Mouse (Mus musculus) hindbrain, embryonic 16.5 days (tissue): ENCODE measurements around the gene Pafah2. TPM values are rescaled to one million over a fixed set of nuclear protein-coding genes. Genes with fewer than 3 reads are reported as not detected.

ENCODE experiments used
- ATAC-seq: fragments of 200-750 bp; cut with Nextera tagmentation; 2 replicates; pipeline ENCODE4 v1.8.0; 2017; ENCODE audit warnings: moderate TSS enrichment, moderate library complexity
- H3K27ac ChIP-seq: fragments of 300-500 bp; sonication (generic); 2 replicates; pipeline ENCODE4 v1.5.1; 2014; ENCODE audit warnings: low read depth, mild to moderate bottlenecking, control low read depth, low read length, moderate library complexity
- H3K27me3 ChIP-seq: fragments of 300-500 bp; sonication (generic); replicated peaks from 2 replicates; pipeline ENCODE4 v1.6.1; 2014; ENCODE audit warnings: low read length; ENCODE audit not compliant: control insufficient read depth, insufficient read depth
- H3K36me3 ChIP-seq: fragments of 300-500 bp; sonication (generic); 2 replicates; pipeline ENCODE4 v1.6.1; 2014; ENCODE audit warnings: mild to moderate bottlenecking, low read length, moderate library complexity, mixed read lengths; ENCODE audit not compliant: control insufficient read depth, insufficient read depth
- H3K4me1 ChIP-seq: fragments of 300-500 bp; sonication (generic); 2 replicates; pipeline ENCODE4 v1.6.1; 2014; ENCODE audit warnings: low read depth, low read length; ENCODE audit not compliant: control insufficient read depth, insufficient read depth
- H3K4me2 ChIP-seq: fragments of 300-500 bp; sonication (generic); 2 replicates; pipeline ENCODE4 v1.6.1; 2014; ENCODE audit warnings: mild to moderate bottlenecking, low read length, control low read depth, moderate library complexity
- H3K4me3 ChIP-seq: fragments of 300-500 bp; sonication (generic); 2 replicates; pipeline ENCODE4 v1.5.1; 2014; ENCODE audit warnings: mild to moderate bottlenecking, low read length, control low read depth, moderate library complexity
- H3K9ac ChIP-seq: fragments of 300-500 bp; sonication (generic); 2 replicates; pipeline ENCODE4 v1.6.1; 2014; ENCODE audit warnings: low read depth, mild to moderate bottlenecking, control low read depth, low read length, moderate library complexity
- H3K9me3 ChIP-seq: fragments of 300-500 bp; sonication (generic); 2 replicates; pipeline ENCODE4 v1.6.1; 2014; ENCODE audit warnings: mild to moderate bottlenecking, low read length, moderate library complexity; ENCODE audit not compliant: control insufficient read depth
- WGBS: fragments of 180-500 bp; shearing (Covaris S2); extraction: QIAGEN DNeasy Blood & Tissue Kit; methylation state at CpG from one replicate; pipeline ENCODE4 v1.1.7; 2014; 5-methylcytosine and 5-hydroxymethylcytosine counted together
- polyA plus RNA-seq: library from polyadenylated mRNA; unstranded; fragments of >200 nt; fragmentation: Nextera tagmentation; extraction: Ambion mirVana; gene quantifications from 2 replicates; pipeline ENCODE4 v1.2.1, GENCODE M21; 2015

The Pafah2 gene
- polyA plus RNA-seq, 1 experiment from 2014 or later, result 7.8 TPM

DNA sequence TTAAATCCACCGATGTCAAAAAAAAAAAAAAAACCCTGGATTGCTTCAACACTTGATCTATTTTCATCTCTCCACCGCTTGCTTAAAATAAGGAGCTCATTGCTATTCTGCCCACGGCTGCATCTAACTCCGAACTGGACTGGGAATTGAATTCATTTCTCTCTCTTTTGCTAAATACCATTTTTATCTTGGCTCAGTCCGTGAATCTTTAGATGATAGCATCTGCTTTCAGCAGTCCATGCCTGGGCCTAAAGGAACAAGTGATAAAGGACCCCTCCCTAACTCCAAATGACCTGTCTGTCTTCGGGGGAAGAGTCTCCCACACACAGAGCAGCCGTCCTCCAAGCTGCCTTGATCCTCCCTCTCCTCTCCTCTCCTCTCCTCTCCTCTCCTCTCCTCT is 48.8 kb downstream of the Pafah2 start:
- ATAC-seq, result no peak
- no peak overlapping the region for H3K4me2 ChIP-seq
- peaks cover 11% of the 10 kb centered on the region for H3K4me1 ChIP-seq
- H3K27ac ChIP-seq, result peak overlapping the region; percentile 27; the same call in 1 of the 2 replicates
- H3K27me3 ChIP-seq, result no peaks in the 10 kb centered on the region
- H3K9me3 ChIP-seq, result no peaks in the 10 kb centered on the region
- WGBS, result 34% methylated on average over 7 of the region's 7 CpGs
- no peaks in the 10 kb centered on the region for H3K36me3 ChIP-seq
- H3K4me3 ChIP-seq, result no peak overlapping the region
- no peak overlapping the region for H3K9ac ChIP-seq

GRCm38 (mm10) chr4:134445489-134445888 is 49.4 kb downstream of the Pafah2 start:
- H3K36me3 ChIP-seq, result no peaks in the 10 kb centered on the region
- no peak overlapping the region for H3K4me2 ChIP-seq
- peaks cover 17% of the 10 kb centered on the region for H3K4me1 ChIP-seq
- H3K9me3 ChIP-seq, result no peaks in the 10 kb centered on the region
- H3K27ac ChIP-seq, result 0 out of 2 replicates have a peak overlapping the region, but pooled peaks have one; percentile 3
- 41% methylated on average over 1 of the region's 1 CpGs for WGBS
- no peak for ATAC-seq
- no peak overlapping the region for H3K4me3 ChIP-seq
- no peak overlapping the region for H3K9ac ChIP-seq
- H3K27me3 ChIP-seq, result no peaks in the 10 kb centered on the region

DNA sequence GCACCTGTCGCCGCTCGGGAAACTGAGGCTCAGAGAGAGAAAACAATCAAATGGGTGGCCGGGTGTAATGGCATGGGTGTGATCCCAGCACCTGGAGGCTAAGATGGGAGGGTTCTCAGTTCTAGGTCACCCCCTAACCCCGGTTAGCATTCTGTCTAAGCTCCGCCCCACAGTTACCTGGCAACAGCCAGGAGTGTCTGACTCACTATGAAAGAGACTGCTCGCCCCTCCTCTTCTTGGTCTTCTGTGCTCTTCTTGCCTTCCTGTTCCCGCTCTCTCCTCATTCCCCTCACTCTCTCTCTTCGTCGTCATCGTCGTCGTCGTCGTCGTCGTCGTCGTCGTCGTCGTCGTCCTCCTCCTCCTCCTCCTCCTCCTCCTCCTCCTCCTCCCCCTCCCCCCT is 51.8 kb downstream of the Pafah2 start:
- WGBS, result 40% methylated on average over 23 of the region's 23 CpGs
- Histone ChIP-seq H3K27me3 (no peaks in the 10 kb centered on the region), H3K4me2 (no peak overlapping the region; the same call in 1 of the 2 replicates), H3K36me3 (no peaks in the 10 kb centered on the region), H3K27ac (no peak overlapping the region), H3K9me3 (no peaks in the 10 kb centered on the region), H3K9ac (no peak overlapping the region), H3K4me3 (no peak overlapping the region), H3K4me1 (peaks cover 26% of the 10 kb centered on the region)
- ATAC-seq, result no peak

DNA sequence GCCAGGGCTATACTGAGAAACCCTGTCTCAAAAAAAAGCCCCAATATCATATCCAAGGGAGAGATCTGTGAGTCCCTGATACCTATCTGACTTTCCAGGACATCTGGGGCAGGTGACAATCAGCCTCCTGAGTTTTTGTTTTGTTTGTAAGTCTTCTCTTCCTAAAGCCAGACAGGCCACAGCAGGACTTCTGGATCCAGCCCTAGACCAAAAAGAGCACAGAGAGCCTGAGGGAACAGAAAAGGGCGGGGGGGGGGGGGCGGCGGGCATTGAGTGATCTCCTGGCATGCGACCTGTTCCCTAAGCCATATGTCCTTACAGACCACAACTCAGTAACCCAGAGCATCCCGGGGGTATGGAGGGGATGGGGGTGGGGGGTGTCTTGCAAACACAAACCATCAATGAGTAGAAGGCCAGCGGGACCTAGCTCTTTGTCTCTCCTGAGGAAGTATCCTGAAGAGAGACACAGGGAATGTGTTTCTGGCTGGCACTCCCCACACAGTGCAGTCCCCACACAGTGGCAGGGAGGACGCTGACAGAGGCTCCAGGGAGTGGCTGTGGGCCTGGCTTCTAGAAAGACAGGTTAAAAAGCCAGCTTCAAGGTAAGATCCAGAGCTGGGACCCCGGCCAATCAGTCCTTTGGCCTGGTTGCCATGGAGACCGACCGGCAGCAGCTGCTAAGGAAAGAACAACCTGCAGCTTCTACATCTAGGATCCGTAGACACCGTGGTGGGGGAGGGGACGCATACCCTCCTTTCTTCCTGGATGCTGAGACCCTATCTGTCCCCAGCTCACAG is 53.7 kb downstream of the Pafah2 start:
- Histone ChIP-seq H3K4me3 (no peak overlapping the region), H3K4me2 (peak overlapping the region; percentile 28), H3K36me3 (no peaks in the 10 kb centered on the region), H3K4me1 (peaks cover 32% of the 10 kb centered on the region), H3K9me3 (no peaks in the 10 kb centered on the region), H3K27ac (peak overlapping the region; percentile 92), H3K27me3 (no peaks in the 10 kb centered on the region), H3K9ac (peak overlapping the region; percentile 53)
- peak; percentile 69 for ATAC-seq
- WGBS, result 14% methylated on average over 12 of the region's 13 CpGs

DNA sequence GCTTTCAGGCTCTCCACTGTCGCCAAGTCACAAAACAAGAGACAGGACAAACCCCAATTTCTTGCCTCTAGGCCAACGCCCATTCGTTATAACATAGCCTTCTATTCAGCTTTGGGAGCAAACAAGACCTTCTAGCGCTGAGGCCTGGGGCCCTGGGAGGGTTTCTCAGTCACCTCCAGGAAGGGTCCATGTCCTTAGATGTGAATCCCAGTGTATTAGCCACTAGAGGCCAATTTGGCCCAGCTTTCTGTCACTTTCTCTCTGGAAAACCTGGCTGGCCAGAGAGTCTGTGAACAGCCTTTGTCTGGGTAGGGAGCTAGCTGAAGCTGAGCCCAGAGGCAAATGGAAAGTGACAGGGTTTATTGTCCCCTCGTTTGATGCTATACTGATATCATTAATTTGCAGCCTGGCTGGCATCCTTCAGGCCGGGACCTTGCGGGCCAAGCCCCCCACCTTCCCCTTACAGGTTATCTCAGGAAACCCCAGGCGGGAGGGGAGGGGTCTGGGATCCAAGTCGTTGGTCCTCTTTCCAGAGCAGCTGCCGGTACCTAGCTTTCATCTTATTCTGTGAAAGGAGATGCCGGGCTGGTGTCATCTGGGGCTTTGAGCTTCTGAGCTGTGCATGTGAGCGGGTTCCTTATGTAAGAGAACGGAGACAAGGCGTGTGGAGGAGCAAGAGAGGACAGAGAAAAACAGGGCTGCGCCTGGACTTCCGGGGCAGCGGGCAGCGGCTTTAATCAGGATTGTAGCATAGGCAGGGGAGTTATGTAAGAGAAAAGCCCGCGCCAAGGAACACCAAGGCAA is 54.5 kb downstream of the Pafah2 start:
- peaks cover 32% of the 10 kb centered on the region for H3K4me1 ChIP-seq
- H3K4me3 ChIP-seq, result no peak overlapping the region
- H3K4me2 ChIP-seq, result peak overlapping the region; percentile 28
- peak overlapping the region; percentile 53 for H3K9ac ChIP-seq
- no peaks in the 10 kb centered on the region for H3K9me3 ChIP-seq
- peak overlapping the region; percentile 92 for H3K27ac ChIP-seq
- peak; percentile 55; the same call in 1 of the 2 replicates for ATAC-seq
- 18% methylated on average over 20 of the region's 20 CpGs for whole genome bisulfite sequencing
- no peaks in the 10 kb centered on the region for H3K27me3 ChIP-seq
- no peaks in the 10 kb centered on the region for H3K36me3 ChIP-seq

DNA sequence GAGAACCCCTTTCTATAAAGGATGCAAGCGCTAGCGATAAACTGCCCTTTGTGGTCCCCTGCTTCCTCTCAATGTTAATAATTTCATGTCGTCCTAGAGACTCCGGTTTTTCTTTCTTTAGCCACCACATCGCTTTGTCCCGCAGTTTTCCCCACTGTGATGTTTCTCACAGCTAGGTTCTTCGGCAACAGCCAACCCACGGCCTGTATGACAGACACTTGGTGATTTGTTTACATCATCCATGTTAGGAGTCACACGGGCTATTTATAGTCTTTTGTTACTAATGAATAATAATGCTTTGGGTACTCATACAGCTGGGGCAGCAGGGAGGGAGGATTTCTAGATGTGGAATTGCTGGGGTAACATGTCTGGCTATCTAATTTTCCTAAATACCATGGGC is 55.4 kb downstream of the Pafah2 start:
- Histone ChIP-seq H3K9me3 (no peaks in the 10 kb centered on the region), H3K36me3 (no peaks in the 10 kb centered on the region), H3K9ac (no peak overlapping the region), H3K4me3 (no peak overlapping the region), H3K27ac (peak overlapping the region; percentile 92; the same call in 1 of the 2 replicates), H3K27me3 (no peaks in the 10 kb centered on the region), H3K4me2 (no peak overlapping the region), H3K4me1 (peaks cover 32% of the 10 kb centered on the region)
- ATAC-seq, result no peak
- WGBS, result 32% methylated on average over 9 of the region's 9 CpGs

DNA sequence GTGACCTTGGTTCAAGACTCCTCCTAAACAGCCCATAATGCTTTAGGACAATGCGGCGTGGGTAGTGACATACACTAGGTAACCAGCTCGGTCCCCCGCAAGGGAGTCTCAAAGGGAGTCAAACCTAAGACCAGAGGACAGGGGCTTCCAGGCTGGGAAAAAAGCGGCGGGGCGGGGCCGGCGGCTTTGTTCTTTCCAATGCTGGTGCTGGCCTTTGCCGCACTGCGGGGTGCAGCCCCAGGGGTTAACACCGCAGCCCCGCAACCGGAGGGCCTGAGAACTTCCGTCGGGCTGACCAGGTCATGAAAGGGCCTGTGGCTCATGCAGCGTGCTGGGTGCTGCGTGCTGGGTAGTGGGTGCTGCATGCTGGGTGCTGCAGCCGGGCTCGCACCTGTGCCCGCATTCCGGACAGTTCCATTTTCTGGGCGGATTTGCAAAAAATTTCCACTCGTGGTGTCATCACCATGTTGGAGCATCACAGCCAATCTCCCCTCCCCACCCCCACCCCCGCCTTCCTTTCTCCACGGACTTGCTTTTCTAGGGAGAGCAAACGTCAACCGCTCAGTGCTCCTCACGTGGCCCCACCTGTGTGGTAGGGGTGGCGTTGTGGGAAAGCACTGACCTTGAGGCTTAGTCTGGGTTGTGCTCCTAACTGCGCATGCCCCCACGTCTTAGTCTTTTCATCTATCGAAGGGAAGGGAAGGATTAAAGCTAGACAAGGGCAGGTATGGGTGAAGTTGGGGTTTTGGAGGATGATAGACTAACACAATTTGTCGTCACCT is 57.7 kb downstream of the Pafah2 start:
- H3K4me3 ChIP-seq, result no peak overlapping the region
- H3K27me3 ChIP-seq, result no peaks in the 10 kb centered on the region
- peaks cover 30% of the 10 kb centered on the region for H3K4me1 ChIP-seq
- peak overlapping the region; percentile 34 for H3K4me2 ChIP-seq
- H3K9ac ChIP-seq, result peak overlapping the region; percentile 54
- no peaks in the 10 kb centered on the region for H3K36me3 ChIP-seq
- WGBS, result 25% methylated on average over 34 of the region's 34 CpGs
- no peak for ATAC-seq
- no peaks in the 10 kb centered on the region for H3K9me3 ChIP-seq
- H3K27ac ChIP-seq, result no peak overlapping the region

DNA sequence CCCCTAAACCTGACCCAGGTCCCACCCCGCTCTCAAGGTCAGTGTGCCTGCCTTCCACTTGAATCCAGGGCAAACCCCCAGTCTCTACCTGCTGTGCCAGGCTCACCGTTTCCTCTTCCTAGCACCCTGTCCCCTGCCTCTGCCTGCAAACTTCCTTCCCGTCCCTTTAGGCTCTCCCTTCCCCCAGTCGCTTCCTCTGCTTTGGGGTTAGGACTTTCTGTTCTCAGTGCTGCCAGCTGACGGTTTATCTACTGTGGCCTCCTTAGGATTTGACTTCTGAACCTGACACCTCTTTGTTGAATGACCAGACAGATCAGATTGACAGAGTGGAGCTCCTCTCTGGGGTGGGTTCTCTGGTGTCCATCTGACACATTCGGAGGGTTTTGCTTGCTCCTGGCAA is 59.2 kb downstream of the Pafah2 start:
- Histone ChIP-seq H3K27me3 (no peaks in the 10 kb centered on the region), H3K4me3 (no peak overlapping the region), H3K4me1 (peaks cover 17% of the 10 kb centered on the region), H3K9ac (no peak overlapping the region), H3K4me2 (no peak overlapping the region), H3K9me3 (no peaks in the 10 kb centered on the region), H3K36me3 (no peaks in the 10 kb centered on the region), H3K27ac (no peak overlapping the region)
- WGBS, result 56% methylated on average over 6 of the region's 6 CpGs
- ATAC-seq, result no peak
